In genomic region chr1:19459876-19460275, GRCm38 (mm10) we compare ENCODE assay signal across 16 mouse cellular contexts.
A peak's percentile ranks its signal among the peaks of the same experiment; 100 is the strongest.
DNase-seq lines count a peak whose midpoint lies in the region; ATAC-seq lines count a peak whose summit lies in the region.
"Had no signal": no experiment of that assay in that cellular context is flagged by ENCODE, and none has a peak within 500 bp of the region (broad histone marks: within the 10 kb centered on the region; RNA-seq: fewer than 3 reads in every experiment).

No protein-coding gene starts in this region.

- no peaks in the 10 kb centered on the region for H3K9me3 ChIP-seq in kidney, embryonic 16.5 days (ENCODE audit: low read length)
- no peaks in the 10 kb centered on the region for H3K9me3 ChIP-seq in embryonic facial prominence, embryonic 14.5 days (ENCODE audit: control insufficient read depth, low read length)
- H3K9me3 ChIP-seq: neural tube, embryonic 13.5 days had no signal

- H3K4me3 ChIP-seq in kidney, embryonic 16.5 days (ENCODE audit: low read length) = no peak overlapping the region
- H3K4me3 ChIP-seq in embryonic facial prominence, embryonic 14.5 days (ENCODE audit: low read depth, low read length) = no peak overlapping the region
- H3K4me3 ChIP-seq: megakaryocyte, embryonic 14.5 days; neural tube, embryonic 13.5 days had no signal

- peak; percentile 4 for DNase-seq in kidney, adult 18-20 months
- DNase-seq in embryonic facial prominence, embryonic 14.5 days (ENCODE audit: low spot score) = peak; percentile 50
- peak; percentile 1 for DNase-seq in layer of hippocampus, adult 9-10 months (ENCODE audit: low spot score)
- peak; percentile 80 for DNase-seq in retina, embryonic 14.5 days (ENCODE audit: low spot score)
- DNase-seq in spleen, postnatal 36 days (ENCODE audit: low spot score in 2 of 2) = no peak
- DNase-seq in neural tube, embryonic 10.5 days (ENCODE audit: extremely low spot score, low spot score) = no peak
- DNase-seq in ovary, adult 18-20 months (ENCODE audit: low spot score) = no peak
- DNase-seq: cerebellum, postnatal 10 days; heart, adult 18-20 months; heart, postnatal 14 days; kidney, adult 11 months; thymus, postnatal 14 days had no signal

- H3K27me3 ChIP-seq in kidney, embryonic 16.5 days (ENCODE audit: insufficient read depth, low read length) = no peaks in the 10 kb centered on the region
- H3K27me3 ChIP-seq in embryonic facial prominence, embryonic 14.5 days (replicated peaks; ENCODE audit: control insufficient read depth, insufficient read depth, low read length) = no peaks in the 10 kb centered on the region
- H3K27me3 ChIP-seq: megakaryocyte, embryonic 14.5 days; neural tube, embryonic 13.5 days had no signal

- no peak overlapping the region for H3K4me2 ChIP-seq in kidney, embryonic 16.5 days (replicated peaks; ENCODE audit: low read depth, low read length)
- H3K4me2 ChIP-seq in embryonic facial prominence, embryonic 14.5 days (ENCODE audit: low read depth, low read length) = no peak overlapping the region
- H3K4me2 ChIP-seq: neural tube, embryonic 13.5 days had no signal

- no peak for ATAC-seq in kidney, embryonic 16.5 days (ENCODE audit: low FRiP score, low TSS enrichment)
- ATAC-seq in embryonic facial prominence, embryonic 14.5 days (ENCODE audit: low read depth) = peak; percentile 60; the same call in 1 of the 2 replicates
- ATAC-seq: forebrain, embryonic 16.5 days had no signal

- H3K9ac ChIP-seq in kidney, embryonic 16.5 days (replicated peaks; ENCODE audit: low read length) = no peak overlapping the region
- no peak overlapping the region for H3K9ac ChIP-seq in embryonic facial prominence, embryonic 14.5 days (ENCODE audit: low read depth, low read length)
- H3K9ac ChIP-seq: neural tube, embryonic 13.5 days had no signal

- no peak overlapping the region for H3K27ac ChIP-seq in kidney, embryonic 16.5 days (ENCODE audit: low read length)
- H3K27ac ChIP-seq in embryonic facial prominence, embryonic 14.5 days (replicated peaks; ENCODE audit: low read depth, low read length) = no peak overlapping the region
- H3K27ac ChIP-seq: neural tube, embryonic 13.5 days had no signal

- 73% methylated on average over 11 of the region's 11 CpGs for WGBS in kidney, embryonic 16.5 days
- 48% methylated on average over 11 of the region's 11 CpGs for WGBS in embryonic facial prominence, embryonic 14.5 days

- H3K36me3 ChIP-seq in kidney, embryonic 16.5 days (ENCODE audit: insufficient read depth, low read length) = no peaks in the 10 kb centered on the region
- no peaks in the 10 kb centered on the region for H3K36me3 ChIP-seq in embryonic facial prominence, embryonic 14.5 days (ENCODE audit: control insufficient read depth, insufficient read depth, low read length)
- H3K36me3 ChIP-seq: neural tube, embryonic 13.5 days had no signal

- H3K4me1 ChIP-seq in kidney, embryonic 16.5 days (ENCODE audit: insufficient read depth, low read length) = peaks cover 12% of the 10 kb centered on the region; the same call in 1 of the 2 replicates
- 0 out of 2 replicates have a peak, but pooled peaks cover 2% of the 10 kb centered on the region for H3K4me1 ChIP-seq in embryonic facial prominence, embryonic 14.5 days (ENCODE audit: control insufficient read depth, insufficient read depth, low read length)
- H3K4me1 ChIP-seq: megakaryocyte, embryonic 14.5 days; neural tube, embryonic 13.5 days had no signal

Comparison
In these comparisons a context has a peak if more than half of its experiments do, and no peak if none do; other contexts are left out.
1. DNase-seq: peak in kidney, adult 18-20 months (single experiment), embryonic facial prominence, embryonic 14.5 days (single experiment), layer of hippocampus, adult 9-10 months (single experiment) and retina, embryonic 14.5 days (single experiment); none in spleen, postnatal 36 days (0 of 2), neural tube, embryonic 10.5 days (single experiment) and ovary, adult 18-20 months (single experiment).